Mouse (Mus musculus) gastrocnemius, postnatal 14 days (tissue): ENCODE data around the gene Edem2. TPM values are rescaled to one million over a fixed set of nuclear protein-coding genes. Genes with fewer than 3 reads are reported as not detected.
A peak's percentile ranks its signal among the peaks of the same experiment; 100 is the strongest.
"Not testable (repeated sequence)": the region's sequence is repeated elsewhere in the genome, so short reads cannot be mapped to it uniquely, and the experiment has no call there.

Experiments
- DNase-seq: peaks from one replicate; pipeline ENCODE4 v3.0.0; 2021; ENCODE audit warnings: mixed read lengths
- intact Hi-C: fragments of 180-260 bp; cut with DNase I; formaldehyde crosslinking; loops from one replicate; pipeline ENCODE4 v1.15.1; 2025; ENCODE audit warnings: low total_unique reads
- total RNA-seq, 2 experiments: library from RNA; stranded (reverse); gene quantifications; 2 replicates each; pipeline ENCODE4 v1.2.3; 2021

Edem2 gene
- total RNA-seq, 2 experiments from 2014 or later: 6.0 to 6.2 TPM

DNA sequence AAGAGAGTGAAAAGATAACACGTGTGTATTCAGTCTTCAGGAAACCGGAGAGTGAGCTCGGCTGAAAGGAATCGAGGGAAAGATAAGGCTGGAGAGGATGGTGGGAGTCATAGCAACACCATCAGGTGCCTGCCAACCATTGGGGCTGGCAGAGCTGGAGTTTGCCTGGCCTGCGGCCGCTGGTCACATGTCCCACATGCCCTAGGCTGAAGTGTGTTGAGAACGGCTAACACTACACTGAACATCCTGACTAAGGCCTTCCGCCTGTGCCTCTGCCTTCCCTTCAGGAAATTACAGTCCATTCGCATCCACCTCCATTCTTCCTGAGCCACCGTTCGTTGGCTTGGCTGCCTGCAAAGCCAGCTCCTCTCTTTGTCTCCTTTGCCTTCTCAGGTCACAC is 12.9 kb upstream of the Edem2 start:
- DNase-seq: no peak
- intact Hi-C loops: no loop called here

DNA sequence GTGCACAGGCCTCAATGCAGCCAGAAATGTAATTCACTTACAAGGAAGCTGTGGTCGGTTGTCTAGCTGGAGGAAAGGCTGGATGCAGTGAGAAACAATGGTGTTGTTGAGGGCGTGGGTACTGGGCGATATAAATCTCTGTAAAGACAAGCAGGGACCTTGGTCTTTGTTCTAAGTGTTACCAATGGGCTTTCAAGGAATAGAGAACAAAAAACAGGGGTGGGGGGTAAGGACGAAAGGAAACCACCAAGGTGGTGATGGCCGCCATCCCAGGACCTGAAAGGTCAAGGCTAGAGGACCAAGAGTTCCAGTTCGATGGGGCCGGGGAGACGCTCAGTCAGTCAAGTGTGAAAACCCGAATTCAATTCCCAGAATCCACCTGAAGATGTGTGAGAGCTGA is 8.5 kb upstream of the Edem2 start:
- no peak for DNase-seq
- intact Hi-C loops: no loop called here

DNA sequence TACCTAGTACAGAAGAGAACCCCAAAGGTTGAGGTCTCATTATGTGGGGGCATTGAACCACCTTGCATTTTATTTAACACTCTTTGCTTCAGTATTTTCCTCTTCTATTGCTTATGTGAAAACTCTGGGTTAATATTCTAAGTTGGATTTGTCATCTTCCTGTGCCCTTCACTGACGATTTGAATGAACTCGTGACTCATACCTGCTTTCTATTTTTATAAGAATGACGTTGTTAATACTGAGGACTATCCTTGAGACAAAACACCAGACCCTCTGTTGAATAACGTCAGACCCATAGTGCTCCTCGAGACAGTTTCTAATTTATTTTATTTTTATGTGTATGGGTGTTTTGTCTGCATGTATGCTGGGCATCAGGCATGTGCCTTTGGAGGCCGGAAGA is 7.7 kb upstream of the Edem2 start:
- no peak for DNase-seq
- intact Hi-C loops: no loop called here

DNA sequence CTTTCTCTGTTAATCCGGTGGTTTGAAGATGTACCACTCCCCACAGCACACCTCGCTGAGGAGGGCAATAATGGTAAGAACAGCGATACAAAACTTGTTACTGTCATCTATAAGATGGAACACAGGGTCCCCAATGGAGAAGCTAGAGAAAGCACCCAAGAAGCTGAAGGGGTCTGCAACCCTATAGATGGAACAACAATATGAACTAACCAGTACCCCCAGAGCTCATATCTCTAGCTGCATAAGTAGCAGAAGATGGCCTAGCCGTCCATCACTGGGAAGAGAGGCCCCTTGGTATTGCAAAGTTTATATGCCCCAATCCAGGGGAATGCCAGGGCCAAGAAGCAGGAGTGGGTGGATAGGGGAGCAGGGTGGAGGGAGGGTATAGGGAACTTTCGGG is 6.5 kb upstream of the Edem2 start, which contains the start of gene Gm17581:
Gm17581 (minus strand) TSS at position 101 of the 400 bp plus-strand sequence.
- intact Hi-C loops, DNase-seq: not testable (repeated sequence)

- intact Hi-C loops: no loop called here
- no peak for DNase-seq
These were observed 5.8 kb upstream of the Edem2 start for GRCm38 (mm10) chr2:155735080-155735479.

DNA sequence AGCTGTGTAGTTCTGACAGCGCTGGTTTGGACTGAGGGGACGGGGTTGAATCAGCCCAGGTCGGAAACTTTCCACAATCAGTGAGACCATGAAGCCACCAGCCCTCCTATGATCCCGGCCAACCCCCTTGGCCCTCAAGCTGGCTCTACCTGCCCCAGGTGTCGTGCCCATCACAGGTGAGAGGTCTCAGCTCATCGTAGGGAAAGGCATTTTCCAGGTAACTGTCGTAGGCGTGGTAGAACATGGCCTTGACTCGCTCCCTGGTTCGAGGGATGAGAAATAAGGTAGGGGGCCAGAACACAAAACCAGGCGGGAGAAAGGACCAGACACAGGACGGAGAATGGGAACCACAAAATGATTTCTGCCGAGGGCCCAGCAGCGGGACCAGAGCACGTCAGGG is 533 bp downstream of the Edem2 start:
- intact Hi-C loops: no loop called here
- no peak for DNase-seq

DNA sequence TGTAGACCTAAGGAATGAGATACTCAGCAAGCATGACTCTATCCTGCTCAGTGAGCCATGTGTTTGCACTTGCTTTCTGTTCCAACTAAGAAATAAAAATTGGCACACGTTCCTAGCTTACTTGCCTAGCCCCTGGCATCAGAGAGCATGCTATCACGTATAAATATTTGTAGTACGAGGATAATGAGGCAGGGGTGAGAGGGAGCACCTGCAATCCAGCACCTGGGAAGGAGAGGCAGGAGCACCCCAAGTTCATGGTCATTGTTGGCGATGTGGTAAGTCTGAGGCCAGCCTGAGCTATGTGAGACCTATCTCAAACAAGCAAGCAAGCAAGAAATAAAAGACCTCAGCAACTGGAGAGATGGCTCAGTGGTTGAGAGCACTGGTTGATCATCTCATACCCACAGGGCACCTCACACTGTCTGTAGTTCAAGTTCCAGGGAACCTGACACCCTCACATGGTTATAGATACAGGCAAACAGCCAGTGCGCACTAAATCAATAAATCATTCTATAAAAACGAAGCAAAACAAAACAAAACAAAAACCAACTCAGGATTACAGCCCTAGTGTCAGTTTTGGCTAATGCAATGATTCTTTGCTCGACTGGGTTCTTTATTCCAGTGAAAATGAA is 1.4 kb downstream of the Edem2 start:
- intact Hi-C loops: no loop called here
- no peak for DNase-seq

GRCm38 (mm10) chr2:155726302-155726701 is 3.0 kb downstream of the Edem2 start:
- no peak for DNase-seq
- intact Hi-C loops: no loop called here

DNA sequence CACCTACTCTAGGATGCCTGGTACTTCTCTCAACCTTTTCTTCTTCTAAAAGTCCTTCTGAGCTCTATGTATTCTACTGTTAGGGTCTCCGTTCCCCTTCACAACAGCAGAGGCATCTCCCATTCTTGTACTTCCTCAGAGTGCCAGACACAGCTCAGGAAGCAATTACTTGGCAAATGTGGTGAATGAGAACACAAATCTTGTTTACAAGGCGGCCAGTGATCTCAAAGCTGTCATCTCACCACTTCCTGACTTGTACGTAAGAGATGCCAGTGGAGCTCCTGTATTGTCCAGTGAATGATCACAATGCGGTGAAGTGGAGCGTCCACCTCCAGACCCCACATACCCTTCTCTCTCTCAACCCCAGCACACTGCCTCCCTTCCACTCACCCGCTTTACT is 4.7 kb downstream of the Edem2 start:
- intact Hi-C loops: no loop called here
- no peak for DNase-seq

GRCm38 (mm10) chr2:155724036-155724435 is 5.2 kb downstream of the Edem2 start:
- no peak for DNase-seq
- intact Hi-C loops: no loop called here

GRCm38 (mm10) chr2:155720585-155720984 is 8.7 kb downstream of the Edem2 start:
- intact Hi-C loops: no loop called here
- DNase-seq: no peak

- intact Hi-C loops: no loop called here
- DNase-seq: peak; percentile 77
These were observed 11.9 kb downstream of the Edem2 start for GRCm38 (mm10) chr2:155717082-155717990.

DNA sequence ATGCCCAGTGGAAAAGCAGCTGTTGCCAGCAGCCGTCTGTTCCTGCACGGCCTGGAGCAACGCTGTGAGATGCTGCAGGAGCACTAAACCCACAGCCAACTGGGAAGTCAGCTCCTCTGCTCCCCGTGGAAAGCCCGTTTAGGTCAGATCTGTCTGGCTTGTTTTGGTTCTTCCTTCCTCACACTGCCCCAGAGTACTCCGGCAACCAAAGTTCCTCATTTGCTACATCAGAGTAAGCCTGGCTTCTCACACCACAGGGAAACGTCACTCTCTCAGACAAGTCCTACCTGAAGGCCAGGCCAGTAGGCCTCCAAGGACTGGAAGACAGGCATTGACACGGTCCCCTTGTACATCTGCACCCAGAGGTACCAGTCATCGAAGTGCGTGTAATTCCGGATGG is 18.7 kb downstream of the Edem2 start:
- intact Hi-C loops: no loop called here
- DNase-seq: no peak

GRCm38 (mm10) chr2:155707251-155707650 is 22.0 kb downstream of the Edem2 start:
- intact Hi-C loops: no loop called here
- DNase-seq: peak; percentile 73

DNA sequence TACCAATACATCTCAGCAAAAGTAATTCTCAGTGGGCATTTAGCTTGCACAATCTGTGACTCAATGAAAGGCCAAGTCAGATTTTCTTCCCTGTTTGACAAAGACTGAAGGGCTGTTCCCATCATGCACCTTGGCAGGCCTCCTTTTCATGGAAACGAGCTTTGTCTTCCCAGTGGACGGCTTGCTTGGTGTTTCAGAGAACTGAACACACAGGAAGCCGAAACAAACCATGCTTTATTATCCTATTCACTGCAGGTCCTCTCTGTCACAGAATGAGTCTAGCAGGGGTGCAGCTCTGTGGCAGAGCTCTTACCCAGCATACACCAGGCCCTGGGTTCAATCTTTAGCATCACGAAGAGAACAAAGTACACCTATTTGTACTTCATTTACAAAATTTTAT is 25.6 kb downstream of the Edem2 start:
- DNase-seq: no peak
- intact Hi-C loops: no loop called here

GRCm38 (mm10) chr2:155701399-155701919 is 27.8 kb downstream of the Edem2 start:
- intact Hi-C loops: no loop called here
- DNase-seq: no peak

DNA sequence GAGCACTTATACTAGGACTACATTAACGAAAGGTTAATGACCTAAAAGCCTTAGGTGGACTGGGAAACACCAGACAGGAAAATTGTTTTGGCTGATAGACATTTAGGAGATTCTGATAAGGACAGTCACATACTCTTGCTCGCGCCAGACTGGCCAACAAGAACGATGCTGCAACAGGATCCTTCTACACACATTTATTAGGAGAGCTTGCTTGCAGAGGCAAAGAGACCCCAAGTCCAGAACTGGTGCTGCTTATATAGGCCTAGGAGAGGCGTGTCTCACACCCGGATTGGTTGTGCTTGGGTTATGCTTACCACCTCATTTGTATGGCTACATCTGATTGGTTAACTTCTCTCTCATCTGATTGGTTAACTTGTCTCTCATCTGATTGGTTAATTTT is 30.8 kb downstream of the Edem2 start:
- not testable (repeated sequence) for DNase-seq
- intact Hi-C loops: loop anchor here (5.0 kb wide), 1 partner anchor 64 kb away; no protein-coding TSS in a partner anchor

DNA sequence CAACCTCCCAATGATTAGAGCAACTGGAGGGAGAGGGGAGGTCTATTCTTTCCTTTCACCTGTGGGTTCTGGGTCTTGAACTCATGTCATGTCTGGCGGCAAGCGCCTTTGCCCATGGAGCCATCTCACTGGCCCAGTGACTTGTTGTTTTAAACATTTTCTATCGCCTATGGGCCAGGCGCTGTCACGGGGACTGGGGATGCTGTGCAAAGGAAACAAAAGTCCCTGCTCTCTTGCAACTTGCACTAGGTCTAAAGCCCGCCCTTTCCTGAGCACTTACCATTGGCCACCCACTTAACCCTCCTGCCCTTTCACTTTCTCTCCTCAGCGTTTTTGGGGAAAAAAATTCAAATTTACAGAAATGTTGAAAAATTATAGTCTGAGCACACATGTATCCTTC is 32.4 kb downstream of the Edem2 start:
- intact Hi-C loops: loop anchor here (5.0 kb wide), 1 partner anchor 65 kb away; no protein-coding TSS in a partner anchor
- no peak for DNase-seq

DNA sequence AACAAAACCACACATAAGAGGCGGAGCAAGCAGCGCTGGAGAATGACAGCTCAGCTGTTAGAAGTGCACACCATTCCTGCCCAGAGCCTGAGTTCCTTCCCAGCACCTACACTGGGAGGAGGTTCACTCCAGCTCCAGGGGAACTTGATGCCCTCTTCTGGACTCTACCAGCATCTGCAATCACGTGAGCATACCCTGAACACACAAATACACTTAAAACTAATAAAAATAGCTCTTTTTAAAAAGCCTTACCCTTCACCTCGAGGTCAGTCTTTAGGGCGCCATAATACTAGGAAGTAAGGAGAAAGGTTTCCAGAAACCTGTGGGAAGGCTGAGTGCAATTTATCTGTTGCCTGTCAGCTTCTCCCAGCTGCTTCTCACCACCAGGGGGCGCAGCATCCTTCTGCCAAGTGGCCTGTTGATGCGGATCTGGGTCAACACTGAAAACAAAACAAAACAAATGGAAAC is 33.1 kb downstream of the Edem2 start:
- intact Hi-C loops: loop anchor here (5.0 kb wide), 1 partner anchor 66 kb away; no protein-coding TSS in a partner anchor
- peak; percentile 92 for DNase-seq

- intact Hi-C loops: loop anchor here (5.0 kb wide), 1 partner anchor 67 kb away; no protein-coding TSS in a partner anchor
- no peak for DNase-seq
These were observed 34.0 kb downstream of the Edem2 start for GRCm38 (mm10) chr2:155695316-155695715.
